Mouse (Mus musculus): Measurements from ENCODE around the gene 1700025G04Rik.

DNA sequence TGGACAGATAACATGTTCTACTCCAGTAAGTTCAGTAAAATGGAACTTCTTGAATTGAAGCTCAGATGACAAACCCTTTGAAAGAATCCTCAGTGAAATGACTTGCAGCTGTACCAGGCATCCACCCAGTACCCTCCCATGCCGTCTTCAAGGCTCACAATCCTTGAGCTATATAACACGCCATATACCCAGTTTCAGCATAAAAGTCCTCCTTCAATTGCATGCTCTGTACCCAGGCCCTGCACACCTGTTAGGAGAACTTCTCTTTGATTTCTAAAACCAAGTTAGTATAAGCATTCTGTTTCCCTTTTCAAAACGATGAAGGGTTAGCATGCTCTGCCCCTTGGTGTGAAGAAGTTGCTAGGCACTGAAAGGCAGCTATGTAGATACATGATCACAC, 56.2 kb downstream of the 1700025G04Rik start:
- TF ChIP-seq CTCF (IDR thresholded peaks at IDR 0.05; ENCODE audit: low read depth), result no peak
- no peak for TF ChIP-seq EP300 (IDR thresholded peaks at IDR 0.05; ENCODE audit: low read depth)

Data from heart, postnatal 0 days (tissue).